Mouse (Mus musculus): ENCODE data around the gene Tcn2.

DNA sequence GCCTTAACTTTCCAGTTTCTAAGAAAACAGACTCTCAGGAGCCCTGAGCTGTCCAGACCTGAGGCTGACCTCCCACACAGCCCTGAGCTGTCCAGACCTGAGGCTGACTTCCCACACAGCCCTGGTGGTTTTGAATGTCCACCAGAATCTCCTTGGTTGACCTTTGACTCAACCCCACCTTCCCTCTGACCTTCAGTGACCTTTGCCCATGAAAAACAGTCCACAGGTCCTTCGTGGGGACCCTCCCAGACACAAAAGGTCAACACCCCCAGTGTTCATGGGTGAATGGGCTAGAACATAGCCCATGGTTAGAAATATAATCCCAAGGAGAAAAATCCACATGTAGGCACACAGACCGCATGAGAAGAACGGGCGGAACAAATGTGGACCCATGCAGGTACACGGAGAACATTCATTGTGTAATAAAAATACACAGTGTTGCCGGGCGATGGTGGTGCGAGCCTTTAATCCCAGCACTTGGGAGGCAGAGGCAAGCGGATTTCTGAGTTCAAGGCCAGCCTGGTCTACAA is 1.9 kb upstream of the Tcn2 start:
- TF ChIP-seq CTCF (IDR thresholded peaks at IDR 0.05; ENCODE audit: extremely low read depth, insufficient read depth, insufficient read length, insufficient replicate concordance) (no peak), POLR2A (IDR thresholded peaks at IDR 0.05; ENCODE audit: low read depth, low read length) (no peak)
